Mouse (Mus musculus) G1E (cell line): ENCODE measurements around the gene Aldh3b2.

ENCODE experiments used
- CTCF ChIP-seq: IDR thresholded peaks from 2 replicates; pipeline ENCODE4 v1.5.1; 2012; ENCODE audit warnings: low read depth, low read length, inconsistent platforms, mixed read lengths
- GATA1 ChIP-seq: IDR thresholded peaks from 2 replicates; pipeline ENCODE4 v1.6.1; 2012; ENCODE audit warnings: borderline replicate concordance, low read length, inconsistent platforms, mixed read lengths
- POLR2AphosphoS5 ChIP-seq: IDR thresholded peaks from 2 replicates; pipeline ENCODE4 v1.6.1; 2012; ENCODE audit warnings: low read depth, low read length, inconsistent platforms; ENCODE audit not compliant: insufficient replicate concordance

DNA sequence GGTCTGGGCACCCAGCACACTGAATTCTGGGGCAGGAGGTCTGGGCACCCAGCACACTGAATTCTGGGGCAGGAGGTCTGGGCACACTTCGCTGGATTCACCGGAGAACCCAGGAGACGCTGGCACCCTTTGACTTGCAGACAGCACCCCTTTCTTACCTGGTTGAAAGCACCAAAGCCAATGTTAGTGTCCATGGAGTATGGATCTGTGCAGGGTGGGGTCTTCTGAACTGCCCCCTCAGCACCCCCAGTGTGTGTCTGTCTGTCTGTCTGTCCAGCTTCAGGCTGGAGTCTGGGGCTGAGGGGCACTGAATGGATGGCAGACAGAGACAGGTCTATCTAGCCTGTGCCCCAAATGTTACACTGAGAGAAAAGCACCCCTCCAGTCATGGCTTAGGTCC is 19.4 kb downstream of the Aldh3b2 start:
- TF ChIP-seq CTCF: no peak
- no peak for TF ChIP-seq POLR2AphosphoS5
- no peak for TF ChIP-seq GATA1
